Mouse (Mus musculus): ENCODE data around the gene Hoxd4.

Gene Hoxd4

DNA sequence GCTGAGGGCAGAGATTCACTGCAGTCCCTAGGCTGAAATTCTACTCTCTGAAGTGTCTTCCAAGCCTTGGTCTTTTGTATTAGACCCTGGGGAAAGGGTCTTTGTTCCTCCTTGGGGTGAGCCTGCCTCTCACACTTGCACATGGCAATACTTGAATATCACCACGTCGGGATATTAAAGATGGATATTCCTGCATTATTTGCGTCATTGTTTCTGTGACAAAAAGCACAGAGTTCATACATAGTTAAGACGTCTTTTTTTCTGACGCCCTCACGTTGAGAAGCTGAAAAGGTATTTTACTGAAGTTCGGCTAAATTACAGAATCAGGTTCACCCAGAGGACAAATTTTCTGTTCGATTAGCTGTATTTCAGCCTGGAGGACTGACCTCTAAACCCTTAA lies 18.6 kb downstream of the Hoxd4 start:
- DNase-seq (ENCODE audit: low read depth), result no peak

DNA sequence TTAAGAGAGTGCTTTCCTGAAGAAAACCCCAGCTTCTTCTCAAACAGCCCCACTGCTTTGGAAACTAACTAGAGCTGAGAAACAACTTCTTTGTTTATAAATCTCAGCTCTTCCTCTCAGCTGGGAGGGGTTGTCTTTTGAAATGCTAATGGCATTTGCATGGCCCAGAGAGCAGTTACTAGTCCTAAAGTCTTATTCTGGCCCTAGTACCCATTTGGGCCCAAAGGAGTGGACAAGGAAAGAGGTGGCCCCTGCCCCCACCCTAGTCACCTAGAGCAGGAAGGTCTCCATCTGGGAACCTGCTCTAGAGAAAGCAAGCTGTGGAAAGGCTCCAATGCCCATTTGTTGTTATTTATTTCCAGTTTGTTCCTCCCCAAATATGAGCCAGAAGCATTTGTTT lies 19.3 kb downstream of the Hoxd4 start:
- DNase-seq (ENCODE audit: low read depth), result no peak

- DNase-seq (ENCODE audit: low read depth), result no peak
Observed at GRCm38 (mm10) chr2:74731799-74732512, 20.2 kb downstream of the Hoxd4 start.

DNA sequence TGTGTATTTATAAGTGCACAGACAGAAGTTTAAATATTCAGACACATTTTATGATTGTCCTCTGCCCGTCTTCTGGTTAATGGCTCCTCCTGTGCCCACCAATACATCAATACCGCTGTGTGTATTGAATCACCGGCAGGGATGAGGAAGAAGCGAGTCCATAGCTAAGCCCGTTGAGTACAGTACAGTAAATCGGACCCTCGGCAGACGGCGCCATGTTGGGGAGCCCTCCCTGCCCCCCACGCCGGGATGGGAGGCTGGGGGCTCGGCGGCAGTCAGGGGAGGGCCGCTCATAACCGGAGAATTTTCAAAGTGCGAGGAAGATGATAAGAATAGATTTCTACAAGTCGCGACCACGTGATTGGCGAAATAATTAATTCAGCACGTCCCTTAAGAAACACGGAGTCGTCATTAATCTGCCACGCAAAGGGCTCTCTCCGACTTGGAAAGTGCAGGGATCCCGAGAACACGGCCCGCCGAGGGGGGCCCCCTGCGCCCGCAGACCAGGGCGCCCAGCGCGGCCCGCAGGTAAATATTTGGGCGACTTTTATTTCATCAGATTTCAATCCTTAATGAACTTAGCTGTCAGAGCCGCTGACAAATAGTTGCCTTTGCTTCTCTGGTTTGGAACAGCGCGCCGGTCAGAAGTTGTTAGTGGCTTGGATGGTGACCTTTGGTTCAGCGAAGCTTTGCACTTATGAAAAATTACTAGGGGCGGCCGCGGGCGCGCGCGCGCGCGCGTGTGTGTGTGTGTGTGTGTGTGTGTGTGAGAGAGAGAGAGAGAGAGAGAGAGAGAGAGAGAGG lies 21.0 kb downstream of the Hoxd4 start:
- no peak for DNase-seq (ENCODE audit: low read depth)

DNA sequence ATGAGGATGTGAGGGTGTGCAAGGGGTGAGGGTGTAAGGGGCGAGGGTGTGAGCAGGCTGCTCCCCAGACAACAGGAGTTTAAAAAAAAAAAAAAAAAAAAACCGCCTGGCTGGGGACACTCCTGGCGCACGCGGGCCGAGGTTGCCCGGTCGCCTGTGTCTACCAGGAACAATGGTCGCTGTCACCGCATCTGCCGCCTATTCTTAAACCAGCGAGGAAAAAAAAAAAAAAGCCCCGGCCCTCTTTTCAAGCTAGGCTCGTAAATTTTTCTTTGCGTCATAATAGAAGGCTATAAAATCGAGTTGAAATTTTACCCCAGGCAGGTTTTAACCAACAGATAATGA lies 21.6 kb downstream of the Hoxd4 start:
- no peak for DNase-seq (ENCODE audit: low read depth)

- no peak for DNase-seq (ENCODE audit: low read depth)
Observed at GRCm38 (mm10) chr2:74733765-74734164, 22.0 kb downstream of the Hoxd4 start.

DNA sequence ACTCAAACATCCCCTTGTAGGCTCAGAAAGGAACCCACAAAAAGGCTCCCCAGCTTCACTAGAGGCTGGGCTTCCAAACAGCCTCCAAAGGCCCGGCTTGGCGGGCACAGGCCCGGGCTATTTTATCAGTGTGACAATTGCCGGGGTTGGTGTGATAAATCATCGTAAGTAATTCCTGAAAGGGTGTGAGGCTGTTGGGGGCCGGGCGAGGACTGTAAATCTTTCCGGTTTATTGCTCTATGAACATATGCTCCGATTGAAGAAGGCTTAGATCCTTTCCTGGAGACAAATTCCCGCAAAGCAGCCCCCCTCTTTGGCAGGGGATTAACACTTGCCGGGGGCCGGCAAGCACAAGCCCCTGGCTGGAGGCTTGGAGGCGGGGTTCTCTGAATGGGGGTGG lies 22.7 kb downstream of the Hoxd4 start:
- DNase-seq (ENCODE audit: low read depth), result no peak

- no peak for DNase-seq (ENCODE audit: low read depth)
Observed at GRCm38 (mm10) chr2:74734996-74735811, 23.5 kb downstream of the Hoxd4 start.

GRCm38 (mm10) chr2:74735851-74736687 lies 24.3 kb downstream of the Hoxd4 start:
- no peak for DNase-seq (ENCODE audit: low read depth)

GRCm38 (mm10) chr2:74736688-74737577 lies 25.2 kb downstream of the Hoxd4 start:
- no peak for DNase-seq (ENCODE audit: low read depth)

- no peak for DNase-seq (ENCODE audit: low read depth)
Observed at GRCm38 (mm10) chr2:74737578-74738070, 25.9 kb downstream of the Hoxd4 start.

DNA sequence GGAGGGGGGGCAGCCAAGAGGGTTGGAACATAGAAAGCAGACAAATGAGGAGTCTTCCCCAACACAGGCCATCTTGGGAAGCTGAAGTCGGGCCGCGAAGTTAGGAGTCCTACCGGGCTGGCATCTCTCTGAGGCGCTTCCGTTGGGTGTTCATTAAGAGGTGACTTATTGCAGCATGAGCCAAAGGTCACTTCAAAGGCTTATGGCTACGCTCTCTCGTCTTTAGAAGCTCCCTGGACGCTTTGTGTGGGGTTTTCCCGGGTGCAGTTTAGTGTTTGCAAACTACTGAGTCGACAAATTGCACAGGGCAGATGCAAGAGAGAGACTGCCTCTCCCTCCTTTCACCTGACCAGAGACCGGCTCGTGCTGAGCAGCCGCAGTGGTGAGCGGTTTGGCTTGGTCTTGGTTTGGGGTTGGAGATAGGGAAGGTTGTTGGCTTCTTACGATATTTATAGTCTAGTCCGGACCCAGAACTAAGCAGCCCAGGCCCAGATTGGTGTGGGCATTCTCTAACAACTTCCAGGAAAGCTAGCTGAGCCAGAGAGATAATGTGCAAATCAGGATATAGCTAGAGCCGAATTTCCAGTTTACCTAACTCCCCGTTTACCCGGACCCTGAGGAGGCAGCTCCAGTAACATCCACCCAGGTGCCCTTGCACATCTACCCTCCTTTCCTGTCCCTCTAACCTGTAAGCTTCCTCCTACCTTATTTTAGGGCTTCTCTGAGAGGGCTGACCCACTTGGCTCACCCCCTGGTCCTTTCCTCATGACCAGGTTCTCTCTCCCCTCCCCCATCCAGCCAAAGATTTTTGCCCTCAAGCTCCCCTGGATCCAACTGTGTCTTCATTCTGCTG lies 27.1 kb downstream of the Hoxd4 start:
- no peak for DNase-seq (ENCODE audit: low read depth)

DNA sequence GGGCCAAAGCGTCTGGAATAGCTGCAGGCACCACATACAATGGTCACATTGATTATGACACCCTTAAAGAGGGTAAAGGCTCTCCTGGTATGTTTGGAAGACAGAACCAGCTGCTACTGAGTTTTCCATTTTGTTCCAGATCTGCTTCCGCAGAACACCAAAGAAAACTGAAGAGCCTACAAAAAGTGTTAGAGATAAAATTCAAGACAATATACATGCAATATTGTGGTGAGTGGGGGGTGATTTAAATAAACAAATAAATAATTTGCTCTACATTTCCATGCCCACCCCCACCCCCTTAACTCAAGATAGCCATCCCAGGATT lies 27.7 kb downstream of the Hoxd4 start:
- DNase-seq (ENCODE audit: low read depth), result no peak

DNA sequence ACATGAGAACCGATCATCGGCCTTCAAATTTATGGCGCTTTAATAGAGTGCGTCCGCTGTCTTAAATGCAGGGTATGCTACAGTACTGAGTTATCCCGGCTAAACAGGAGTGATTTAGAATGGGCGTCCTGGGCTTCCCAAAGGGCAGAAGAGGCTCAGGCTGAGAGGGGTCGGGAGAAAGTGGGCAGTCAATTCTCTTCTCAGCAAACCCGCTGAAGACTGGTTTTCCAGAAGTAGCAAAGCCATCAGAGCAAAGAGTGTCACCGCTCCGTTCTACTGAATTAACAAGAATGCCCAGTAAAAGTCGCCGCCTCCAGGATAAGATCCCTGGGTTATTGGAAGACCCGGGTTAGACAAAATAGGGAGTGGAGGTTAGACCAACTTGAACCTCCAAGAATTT lies 28.1 kb downstream of the Hoxd4 start:
- DNase-seq (ENCODE audit: low read depth), result no peak

GRCm38 (mm10) chr2:74740311-74741091 lies 28.8 kb downstream of the Hoxd4 start:
- no peak for DNase-seq (ENCODE audit: low read depth)

DNA sequence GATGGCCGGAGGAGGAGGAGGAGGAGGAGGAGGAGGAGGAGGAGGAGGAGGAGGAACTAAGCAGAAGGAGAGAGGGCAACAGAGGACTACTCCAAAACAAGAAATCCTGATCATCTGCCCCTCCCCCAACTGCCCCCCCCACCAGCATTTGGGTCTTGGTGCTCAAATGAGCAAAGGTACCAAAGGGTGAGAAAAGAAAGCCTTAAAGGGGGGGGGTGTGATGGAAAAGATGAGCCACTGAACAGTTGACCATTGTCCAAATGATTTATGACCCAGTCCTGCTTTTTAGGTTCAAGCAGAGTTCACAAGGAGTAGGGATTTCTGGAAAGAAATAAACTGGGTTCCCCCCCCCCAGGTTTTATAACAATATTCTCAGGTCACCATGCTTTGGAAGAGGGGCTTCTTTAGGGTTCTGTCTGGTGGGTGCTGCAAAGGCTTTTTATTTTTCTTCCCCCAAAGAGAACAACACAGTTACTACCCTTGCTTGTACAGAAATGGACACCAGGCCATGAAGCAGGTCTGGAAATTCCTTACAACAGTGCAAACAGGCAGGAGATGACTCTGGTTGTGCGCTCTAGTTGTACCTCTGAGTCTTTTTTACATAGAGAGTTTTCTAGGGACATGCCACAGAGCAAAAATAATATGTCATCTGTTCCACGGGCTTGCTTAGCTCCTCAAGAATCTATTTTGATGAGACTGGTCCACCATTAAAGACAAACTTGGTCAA lies 29.7 kb downstream of the Hoxd4 start:
- DNase-seq (ENCODE audit: low read depth), result no peak

- DNase-seq (ENCODE audit: low read depth), result no peak
Observed at GRCm38 (mm10) chr2:74741979-74742277, 30.2 kb downstream of the Hoxd4 start.

DNA sequence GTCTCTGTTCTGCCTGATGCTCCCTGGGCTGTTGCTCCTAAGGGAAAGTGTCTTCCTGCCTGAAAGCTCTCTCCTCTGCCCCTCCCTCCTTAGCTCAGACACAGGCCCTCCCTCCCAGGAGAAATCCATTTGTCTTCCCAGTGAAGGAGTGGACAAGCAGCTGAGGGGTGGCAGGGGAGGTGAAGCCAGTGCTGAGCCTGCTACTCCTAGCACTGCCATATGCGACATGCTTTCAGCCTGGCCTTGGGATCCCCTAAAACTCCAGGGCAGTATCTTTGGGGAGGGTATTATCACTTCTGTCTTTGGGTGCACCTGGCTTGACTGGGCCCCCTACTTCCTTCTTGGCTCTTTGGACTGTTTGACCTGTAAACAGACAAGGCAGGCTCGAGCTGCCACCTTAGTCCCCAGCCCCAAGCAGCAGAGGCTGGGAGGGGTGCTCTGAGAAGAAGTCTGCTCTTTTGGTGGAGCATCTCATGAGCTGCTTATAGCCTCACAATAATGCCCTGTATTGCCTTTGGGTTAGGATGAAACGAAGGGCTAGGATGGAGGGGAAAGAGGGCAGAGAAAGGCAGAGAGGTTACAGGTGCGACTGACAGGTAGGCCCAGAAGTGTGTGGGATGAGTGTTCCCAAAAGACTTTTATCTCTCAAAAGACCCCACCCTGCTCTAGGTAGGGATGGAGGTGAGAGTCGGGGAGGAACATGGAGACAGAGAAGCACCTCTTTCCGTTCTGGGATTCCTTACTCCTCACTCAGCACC lies 34.0 kb downstream of the Hoxd4 start:
- no peak for DNase-seq (ENCODE audit: low read depth)

All from c-Kit-positive CD71-negative TER-119-negative erythroid progenitor cells, embryonic 14.5 days (primary cell).